Mouse (Mus musculus): ENCODE measurements around the gene Naa10. TPM values are rescaled to one million over a fixed set of nuclear protein-coding genes. Genes with fewer than 3 reads are reported as not detected.
A peak's percentile ranks its signal among the peaks of the same experiment; 100 is the strongest.

Naa10 gene
- polyA plus RNA-seq, 1 experiment from 2014 or later = 20.5 TPM

- H3K27ac ChIP-seq = no peak overlapping the region
- peaks cover 30% of the 10 kb centered on the region for H3K36me3 ChIP-seq (ENCODE audit: inconsistent target)
- WGBS (ENCODE audit: missing documents) = 86% methylated on average over 2 of the region's 2 CpGs
- no peak overlapping the region for H3K4me3 ChIP-seq (ENCODE audit: inconsistent target)
- H3K79me2 ChIP-seq (ENCODE audit: inconsistent target) = no peaks in the 10 kb centered on the region
Measured at GRCm38 (mm10) chrX:73941860-73942259, 20.1 kb upstream of the Naa10 start.

DNA sequence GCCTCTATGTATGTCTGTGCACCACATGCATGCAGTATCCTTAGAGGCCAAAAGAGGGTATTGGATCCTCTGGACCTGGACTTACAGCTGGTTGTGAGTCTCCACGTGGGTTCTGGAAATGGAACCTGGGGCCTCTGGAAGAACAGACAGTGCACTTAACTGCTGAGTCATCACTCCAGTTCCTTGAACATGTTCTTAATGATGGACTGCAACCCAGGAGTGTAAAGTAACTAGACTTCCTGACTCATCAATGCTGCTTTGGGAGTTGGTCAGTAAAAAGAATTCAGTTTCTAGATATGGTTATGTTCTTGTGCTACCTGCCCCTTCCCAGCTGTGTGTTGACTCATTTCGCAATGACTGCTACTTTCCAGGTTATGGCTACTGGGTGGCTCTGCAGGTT is 10.1 kb upstream of the Naa10 start:
- Histone ChIP-seq H3K27ac (no peak overlapping the region), H3K4me3 (ENCODE audit: inconsistent target) (no peak overlapping the region), H3K79me2 (ENCODE audit: inconsistent target) (peaks cover 39% of the 10 kb centered on the region), H3K36me3 (ENCODE audit: inconsistent target) (no peaks in the 10 kb centered on the region)
- 69% methylated on average over 2 of the region's 2 CpGs for WGBS (ENCODE audit: missing documents)

GRCm38 (mm10) chrX:73930402-73931062 is 8.8 kb upstream of the Naa10 start, which contains the start of gene Renbp:
Gene Renbp, minus strand, starts transcription at chrX:73930850.
- 50% methylated on average over 17 of the region's 17 CpGs for WGBS (ENCODE audit: missing documents)
- H3K27ac ChIP-seq = peak within 1 kb of the TSS; percentile 79
- H3K79me2 ChIP-seq (ENCODE audit: inconsistent target) = peaks cover 39% of the 10 kb centered on the region
- H3K36me3 ChIP-seq (ENCODE audit: inconsistent target) = no peaks in the 10 kb centered on the region
- peak within 1 kb of the TSS; percentile 58 for H3K4me3 ChIP-seq (ENCODE audit: inconsistent target)

GRCm38 (mm10) chrX:73922550-73922882 is 772 bp upstream of the Naa10 start:
- 66% methylated on average over 3 of the region's 8 CpGs for WGBS (ENCODE audit: missing documents)
- Histone ChIP-seq H3K36me3 (ENCODE audit: inconsistent target) (no peaks in the 10 kb centered on the region), H3K27ac (no peak overlapping the region), H3K4me3 (ENCODE audit: inconsistent target) (no peak overlapping the region), H3K79me2 (ENCODE audit: inconsistent target) (peaks cover 7% of the 10 kb centered on the region; the same call in 1 of the 2 replicates)

GRCm38 (mm10) chrX:73921285-73921822 is 390 bp downstream of the Naa10 start:
- Histone ChIP-seq H3K36me3 (ENCODE audit: inconsistent target) (no peaks in the 10 kb centered on the region), H3K27ac (peak overlapping the region; percentile 44), H3K79me2 (ENCODE audit: inconsistent target) (no peaks in the 10 kb centered on the region; the same call in 1 of the 2 replicates), H3K4me3 (ENCODE audit: inconsistent target) (peak overlapping the region; percentile 44)
- 34% methylated on average over 16 of the region's 34 CpGs for WGBS (ENCODE audit: missing documents)

- no peak overlapping the region for H3K4me3 ChIP-seq (ENCODE audit: inconsistent target)
- H3K36me3 ChIP-seq (ENCODE audit: inconsistent target) = no peaks in the 10 kb centered on the region
- H3K79me2 ChIP-seq (ENCODE audit: inconsistent target) = no peaks in the 10 kb centered on the region
- H3K27ac ChIP-seq = no peak overlapping the region
- WGBS (ENCODE audit: missing documents) = 69% methylated on average over 5 of the region's 5 CpGs
Measured at GRCm38 (mm10) chrX:73918631-73919030, 3.1 kb downstream of the Naa10 start.

- H3K79me2 ChIP-seq (ENCODE audit: inconsistent target) = no peaks in the 10 kb centered on the region
- H3K4me3 ChIP-seq (ENCODE audit: inconsistent target) = no peak overlapping the region
- no peaks in the 10 kb centered on the region for H3K36me3 ChIP-seq (ENCODE audit: inconsistent target)
- whole genome bisulfite sequencing (ENCODE audit: missing documents) = 81% methylated on average over 7 of the region's 8 CpGs
- H3K27ac ChIP-seq = no peak overlapping the region
Measured at GRCm38 (mm10) chrX:73916945-73917344, 4.8 kb downstream of the Naa10 start.

DNA sequence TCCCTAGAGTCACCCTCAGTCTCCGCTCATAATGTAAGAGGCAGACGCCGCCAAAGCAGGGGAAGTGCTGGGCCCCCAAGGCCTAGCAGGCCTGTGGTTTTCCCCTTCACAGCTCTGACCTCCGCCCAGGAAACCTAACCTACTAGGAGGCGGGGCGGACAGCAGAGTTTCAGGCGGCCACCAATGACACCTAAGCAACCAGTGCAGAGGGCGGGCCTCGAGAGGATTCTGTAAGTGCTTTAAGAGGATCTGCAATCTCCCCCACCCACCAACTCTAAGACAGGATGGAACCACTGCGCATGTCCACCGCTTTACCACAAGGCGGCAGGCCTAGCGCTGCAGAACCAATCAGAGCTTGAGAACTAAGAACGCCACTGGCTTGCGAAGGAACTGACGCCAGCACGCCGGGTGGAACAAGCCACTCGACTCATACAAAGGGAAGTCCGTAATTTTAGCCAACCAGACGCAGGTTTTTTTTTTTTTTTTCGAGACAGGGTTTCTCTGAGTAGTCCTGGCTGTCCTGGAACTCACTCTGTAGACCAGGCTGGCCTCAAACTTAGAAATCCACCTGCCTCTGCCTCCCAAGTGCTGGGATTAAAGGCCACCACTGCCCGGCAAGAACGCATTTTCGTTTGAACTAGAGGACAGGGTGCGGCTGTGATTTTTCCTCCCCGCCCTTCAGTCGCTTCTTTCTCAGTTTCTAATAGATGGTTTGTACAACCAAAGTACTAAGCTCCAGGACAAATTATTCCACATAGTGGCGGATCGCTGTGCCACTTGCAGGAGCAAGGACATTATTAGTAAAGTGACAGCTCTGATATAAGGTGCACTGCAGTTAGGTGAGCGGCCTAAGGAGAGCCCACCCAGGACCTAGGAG is 6.7 kb downstream of the Naa10 start:
- Histone ChIP-seq H3K36me3 (ENCODE audit: inconsistent target) (no peaks in the 10 kb centered on the region), H3K4me3 (ENCODE audit: inconsistent target) (peak overlapping the region; percentile 7; the same call in 1 of the 2 replicates), H3K27ac (peak overlapping the region; percentile 68), H3K79me2 (ENCODE audit: inconsistent target) (no peaks in the 10 kb centered on the region)
- WGBS (ENCODE audit: missing documents) = 29% methylated on average over 28 of the region's 31 CpGs

DNA sequence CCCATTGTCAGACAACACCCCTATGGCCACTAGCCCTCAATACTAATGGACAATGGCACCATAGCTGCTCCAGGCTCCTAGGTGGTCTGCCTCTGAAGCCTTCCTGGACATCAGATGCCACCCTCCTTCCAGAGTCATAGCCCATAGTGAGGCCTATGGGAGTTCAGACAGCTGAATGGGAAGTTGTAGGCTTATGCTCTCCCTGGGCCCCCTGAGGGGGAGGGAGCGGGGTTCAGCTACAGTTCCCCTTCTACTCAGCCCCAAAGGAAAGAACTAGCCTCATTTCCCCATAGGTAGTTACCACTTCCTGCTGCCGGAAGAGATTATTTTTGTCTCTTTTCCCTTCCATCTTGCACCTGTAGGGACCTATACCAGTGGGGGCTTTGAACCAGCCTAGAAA is 10.2 kb downstream of the Naa10 start:
- Histone ChIP-seq H3K36me3 (ENCODE audit: inconsistent target) (no peaks in the 10 kb centered on the region), H3K27ac (peak overlapping the region; percentile 67), H3K4me3 (ENCODE audit: inconsistent target) (no peak overlapping the region), H3K79me2 (ENCODE audit: inconsistent target) (peaks cover 32% of the 10 kb centered on the region)
- WGBS (ENCODE audit: missing documents) = 44% methylated on average over 2 of the region's 2 CpGs

- 20% methylated on average over 18 of the region's 26 CpGs for WGBS (ENCODE audit: missing documents)
- peak overlapping the region; percentile 47 for H3K4me3 ChIP-seq (ENCODE audit: inconsistent target)
- H3K36me3 ChIP-seq (ENCODE audit: inconsistent target) = no peaks in the 10 kb centered on the region
- H3K79me2 ChIP-seq (ENCODE audit: inconsistent target) = peaks cover 37% of the 10 kb centered on the region
- H3K27ac ChIP-seq = peak overlapping the region; percentile 84
Measured at GRCm38 (mm10) chrX:73911156-73911555, 10.6 kb downstream of the Naa10 start.

DNA sequence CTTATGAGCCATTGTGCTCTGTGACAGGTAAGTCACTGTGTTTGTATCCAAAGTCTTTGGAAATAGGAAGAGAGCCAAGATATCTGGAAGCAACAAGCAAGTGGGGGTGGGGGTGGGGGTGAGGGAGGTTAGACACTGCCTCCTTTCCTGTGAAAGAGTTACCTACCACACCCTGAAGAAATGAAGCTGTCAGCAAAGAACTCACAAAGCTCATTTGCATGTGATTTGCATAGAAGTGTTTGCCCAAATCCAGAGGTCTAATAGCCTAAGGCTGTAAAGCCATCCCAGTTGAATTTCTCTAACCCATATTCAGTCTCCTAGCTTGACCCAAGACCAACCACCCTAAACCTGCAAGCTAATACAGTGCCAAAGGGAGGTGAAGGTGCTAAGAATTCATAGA is 11.3 kb downstream of the Naa10 start:
- peaks cover 44% of the 10 kb centered on the region for H3K79me2 ChIP-seq (ENCODE audit: inconsistent target)
- H3K4me3 ChIP-seq (ENCODE audit: inconsistent target) = peak overlapping the region; percentile 47
- H3K36me3 ChIP-seq (ENCODE audit: inconsistent target) = no peaks in the 10 kb centered on the region
- H3K27ac ChIP-seq = peak overlapping the region; percentile 84

DNA sequence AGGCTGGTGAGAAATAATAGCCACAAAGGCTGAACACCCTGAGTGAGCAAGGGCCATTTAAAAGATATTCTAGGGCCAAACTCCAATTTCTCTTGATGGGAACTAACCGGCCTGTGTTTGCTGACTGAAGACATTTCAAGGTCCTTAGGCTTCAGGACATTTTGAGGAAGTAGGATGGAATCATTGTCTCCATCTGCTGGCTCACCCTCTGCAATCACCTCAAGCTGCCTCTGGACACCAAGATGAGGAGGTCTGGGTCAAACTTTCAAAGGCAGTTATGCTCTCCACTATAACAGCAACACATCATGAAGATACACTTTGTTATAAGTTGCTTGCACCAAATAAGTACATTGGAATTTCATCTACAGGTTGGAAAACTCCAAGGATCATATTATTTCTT is 11.7 kb downstream of the Naa10 start:
- H3K36me3 ChIP-seq (ENCODE audit: inconsistent target) = no peaks in the 10 kb centered on the region
- peak overlapping the region; percentile 84 for H3K27ac ChIP-seq
- peaks cover 46% of the 10 kb centered on the region for H3K79me2 ChIP-seq (ENCODE audit: inconsistent target)
- WGBS (ENCODE audit: missing documents) = 33% methylated on average over 1 of the region's 1 CpGs
- H3K4me3 ChIP-seq (ENCODE audit: inconsistent target) = peak overlapping the region; percentile 47

DNA sequence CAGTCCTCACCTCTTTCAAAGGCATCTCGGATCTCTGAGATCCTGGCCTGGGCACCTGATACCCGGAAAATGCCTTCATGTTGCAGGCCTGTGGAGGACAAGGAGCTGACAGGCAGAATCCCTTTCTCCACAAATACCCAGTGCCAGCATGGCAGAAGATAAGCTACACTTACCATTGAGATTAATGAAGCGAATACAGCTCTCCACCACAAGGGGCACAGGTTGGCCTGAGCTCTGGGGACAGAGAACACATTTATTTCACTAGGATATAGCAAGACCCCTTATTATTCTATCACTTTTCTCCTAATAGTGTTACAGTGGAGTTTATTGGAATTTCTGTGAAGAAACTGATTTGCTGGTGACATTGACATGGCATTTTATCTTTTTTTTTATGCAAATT is 23.8 kb downstream of the Naa10 start:
- WGBS (ENCODE audit: missing documents) = 94% methylated on average over 3 of the region's 3 CpGs
- Histone ChIP-seq H3K4me3 (ENCODE audit: inconsistent target) (no peak overlapping the region), H3K36me3 (ENCODE audit: inconsistent target) (peaks cover 4% of the 10 kb centered on the region; the same call in 1 of the 2 replicates), H3K79me2 (ENCODE audit: inconsistent target) (no peaks in the 10 kb centered on the region), H3K27ac (no peak overlapping the region)

DNA sequence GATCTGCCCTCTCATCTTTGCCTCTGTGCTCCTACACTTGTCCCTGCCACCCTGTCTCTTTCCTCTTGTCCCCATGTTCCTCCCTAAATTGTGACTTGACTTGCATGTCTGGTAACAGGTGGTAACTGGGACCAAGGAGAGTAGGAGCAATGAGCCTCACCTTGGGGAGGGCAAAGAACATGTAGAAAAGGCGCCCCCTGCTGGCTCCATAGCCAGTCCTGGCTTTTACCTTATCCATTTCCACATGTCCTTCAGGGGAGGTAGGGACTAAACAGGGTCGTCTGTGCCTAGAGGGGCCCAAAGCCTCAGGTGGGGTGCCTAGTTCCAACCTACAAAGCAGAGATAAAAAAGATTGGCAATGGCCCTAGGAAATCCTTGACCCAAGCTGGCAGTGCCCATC is 26.0 kb downstream of the Naa10 start, which contains the start of gene L1cam:
Gene L1cam, minus strand, starts transcription at position 387 of the 400 bp plus-strand sequence.
- 54% methylated on average over 2 of the region's 2 CpGs for WGBS (ENCODE audit: missing documents)
- Histone ChIP-seq H3K27ac (no peak within 1 kb of the TSS), H3K79me2 (ENCODE audit: inconsistent target) (no peaks in the 10 kb centered on the region), H3K4me3 (ENCODE audit: inconsistent target) (no peak within 1 kb of the TSS), H3K36me3 (ENCODE audit: inconsistent target) (peaks cover 4% of the 10 kb centered on the region; the same call in 1 of the 2 replicates)

GRCm38 (mm10) chrX:73892833-73893232 is 28.9 kb downstream of the Naa10 start:
- Histone ChIP-seq H3K36me3 (ENCODE audit: inconsistent target) (no peaks in the 10 kb centered on the region), H3K27ac (no peak overlapping the region), H3K4me3 (ENCODE audit: inconsistent target) (no peak overlapping the region), H3K79me2 (ENCODE audit: inconsistent target) (no peaks in the 10 kb centered on the region)
- WGBS (ENCODE audit: missing documents) = 92% methylated on average over 14 of the region's 14 CpGs
